Comparison of ENCODE assay signal across 10 mouse cellular contexts in genomic region chr11:86961510-86962303, GRCm38 (mm10). TPM values are rescaled to one million over a fixed set of nuclear protein-coding genes. Genes with fewer than 3 reads are reported as not detected.
A peak's percentile ranks its signal among the peaks of the same experiment; 100 is the strongest.
DNase-seq lines count a peak whose midpoint lies in the region; ATAC-seq and TF ChIP-seq lines count a peak whose summit lies in the region.
"Had no signal": no experiment of that assay in that cellular context is flagged by ENCODE, and none has a peak within 500 bp of the region (broad histone marks: within the 10 kb centered on the region; RNA-seq: fewer than 3 reads in every experiment).

No protein-coding gene starts in this region.

- H3K9me3 ChIP-seq in CH12.LX (replicated peaks; ENCODE audit: low read length), result no peaks in the 10 kb centered on the region
- no peaks in the 10 kb centered on the region for H3K9me3 ChIP-seq in heart, embryonic 12.5 days (replicated peaks)
- H3K9me3 ChIP-seq: hindbrain, embryonic 15.5 days had no signal

- H3K79me2 ChIP-seq in CH12.LX (replicated peaks; ENCODE audit: control insufficient read depth, extremely low read depth, insufficient read depth, poor library complexity, severe bottlenecking), result no peaks in the 10 kb centered on the region

- H3K36me3 ChIP-seq in CH12.LX (replicated peaks in 1 of 2; ENCODE audit: control insufficient read depth in 1 of 2, insufficient read depth in 1 of 2, low read length in 1 of 2), result no peaks in the 10 kb centered on the region
- peaks cover 7% of the 10 kb centered on the region for H3K36me3 ChIP-seq in heart, embryonic 12.5 days
- H3K36me3 ChIP-seq: hindbrain, embryonic 15.5 days had no signal

- no peak overlapping the region for H3K4me3 ChIP-seq in CH12.LX (replicated peaks in 1 of 3; ENCODE audit: low read depth in 2 of 3, low read length in 2 of 3, poor library complexity in 1 of 3)
- H3K4me3 ChIP-seq in heart, embryonic 12.5 days, result no peak overlapping the region
- H3K4me3 ChIP-seq: hindbrain, embryonic 15.5 days had no signal

- DNase-seq in CH12.LX (ENCODE audit: extremely low read depth), result no peak
- peak; percentile 15 to 56 for DNase-seq in adrenal gland, postnatal 4 days (ENCODE audit: low spot score in 2 of 2)
- peak; percentile 80 to 91 for DNase-seq in kidney, postnatal 25 days
- DNase-seq in spleen, adult 12 weeks (ENCODE audit: low spot score), result no peak
- no peak for DNase-seq in frontal cortex, postnatal 10 days (ENCODE audit: low spot score in 2 of 2)
- DNase-seq in adipocyte (ENCODE audit: low spot score), result no peak

- H3K9ac ChIP-seq in CH12.LX (ENCODE audit: insufficient read depth, low read depth), result no peak overlapping the region
- peak overlapping the region; percentile 54; the same call in 1 of the 2 replicates for H3K9ac ChIP-seq in heart, embryonic 12.5 days
- H3K9ac ChIP-seq: hindbrain, embryonic 15.5 days had no signal

- no peak overlapping the region for H3K27ac ChIP-seq in CH12.LX (ENCODE audit: insufficient read depth, low read depth)
- peak overlapping the region; percentile 97 for H3K27ac ChIP-seq in heart, embryonic 12.5 days (ENCODE audit: poor library complexity, severe bottlenecking)
- H3K27ac ChIP-seq: hindbrain, embryonic 15.5 days had no signal

- in situ Hi-C loops in CH12.LX (cut with MboI; ENCODE audit: low pct_ligation_motif_present, low pct_unique_long_range_greater_than_20kb, low sequenced_read_pairs), result no loop called here

- WGBS in heart, embryonic 12.5 days, result 46% methylated on average over 11 of the region's 11 CpGs

- peak; percentile 49; the same call in 1 of the 2 replicates for ATAC-seq in heart, embryonic 12.5 days (ENCODE audit: insufficient number of reproducible peaks, low FRiP score)
- peak; percentile 28; the same call in 1 of the 2 replicates for ATAC-seq in megakaryocyte-erythroid progenitor cell, adult 5-6 weeks (replicated peaks; ENCODE audit: low FRiP score, low TSS enrichment, poor library complexity, severe bottlenecking)
- ATAC-seq: Patski had no signal

- H3K27me3 ChIP-seq in CH12.LX (replicated peaks), result no peaks in the 10 kb centered on the region
- H3K27me3 ChIP-seq in heart, embryonic 12.5 days (replicated peaks), result no peaks in the 10 kb centered on the region
- H3K27me3 ChIP-seq: hindbrain, embryonic 15.5 days; Patski had no signal

- no peak for TF ChIP-seq POLR2A in CH12.LX (IDR thresholded peaks at IDR 0.05; ENCODE audit: low read depth, low read length)

- TF ChIP-seq RAD21 in CH12.LX (IDR thresholded peaks at IDR 0.05; ENCODE audit: low read depth, low read length), result no peak

- TF ChIP-seq CTCF in CH12.LX (conservative IDR thresholded peaks at IDR 0.05 in 1 of 2, IDR thresholded peaks at IDR 0.05 in 1 of 2; ENCODE audit: low read depth in 2 of 2, low read length in 2 of 2), result no peak

- peaks cover 0 to 18% of the 10 kb centered on the region in 2 experiments; a peak in 2 of 4 replicates for H3K4me1 ChIP-seq in CH12.LX (ENCODE audit: control insufficient read depth in 1 of 2, insufficient read depth in 2 of 2)
- H3K4me1 ChIP-seq in heart, embryonic 12.5 days (replicated peaks), result peaks cover 90% of the 10 kb centered on the region

- dilution Hi-C loops in CH12.LX (cut with MboI; ENCODE audit: extremely low pct_ligation_motif_present, extremely low pct_unique_long_range_greater_than_20kb, low sequenced_read_pairs), result no loop called here

- H3K4me2 ChIP-seq in CH12.LX (ENCODE audit: insufficient read depth, low read depth, poor library complexity, severe bottlenecking), result no peak overlapping the region
- H3K4me2 ChIP-seq in heart, embryonic 12.5 days, result peak overlapping the region; percentile 48
- H3K4me2 ChIP-seq: hindbrain, embryonic 15.5 days had no signal

- no peak for TF ChIP-seq EP300 in CH12.LX (IDR thresholded peaks at IDR 0.05; ENCODE audit: low read length)

TF ChIP-seq in CH12.LX, 34 proteins besides CTCF, POLR2A, EP300 and RAD21:
- no peak for TF ChIP-seq ELF1 (IDR thresholded peaks at IDR 0.05; ENCODE audit: low read depth, low read length)
- peak; percentile 39; the same call in 1 of the 2 replicates for TF ChIP-seq ZNF384 (IDR thresholded peaks at IDR 0.05; ENCODE audit: low read depth, low read length)
- no peak for TF ChIP-seq NRF1 (IDR thresholded peaks at IDR 0.05; ENCODE audit: low read depth, low read length)

RNA-seq across cellular contexts. Expression of gene Ypel2, which starts 31.8 kb away (rescaled TPM):
- total RNA-seq in CH12.LX (2012; rRNA removed) (0.17 and 0.38 TPM in 2 replicates), CH12.LX (2014; rRNA removed) (0.61 and 0.91 TPM in 2 replicates)
- polyA plus RNA-seq in CH12.LX (2012; ENCODE audit: insufficient read length, low read depth), result 0.35 and 0.59 TPM in 2 replicates
- total RNA-seq in adrenal gland, postnatal 4 days (2021), result 10 to 100 TPM; 34.4 to 39.5 TPM
- polyA plus RNA-seq in heart, embryonic 12.5 days (2016; fragmentation: Nextera tagmentation; extraction: Ambion mirVana), result 24.0 and 25.8 TPM in 2 replicates
- 0.79 and 1.0 TPM in 2 replicates for total RNA-seq in megakaryocyte-erythroid progenitor cell, adult 5-6 weeks (2014; fragmentation: Nextera tagmentation)
- 1.0 TPM in 2 replicates for total RNA-seq in megakaryocyte-erythroid progenitor cell, adult 5-6 weeks (2017)

Comparison
In these comparisons a context has a peak if more than half of its experiments do, and no peak if none do; other contexts are left out.
1. DNase-seq: peak in adrenal gland, postnatal 4 days (2 of 2) and kidney, postnatal 25 days (2 of 2); none in CH12.LX (single experiment), spleen, adult 12 weeks (single experiment), frontal cortex, postnatal 10 days (0 of 2) and adipocyte (single experiment).
2. RNA of gene Ypel2, which starts 31.8 kb away (total RNA-seq): 34.4 to 39.5 TPM in adrenal gland, postnatal 4 days; 0.79 to 1.0 TPM in megakaryocyte-erythroid progenitor cell, adult 5-6 weeks and 0.17 to 0.91 TPM in CH12.LX; every median in the first group is over 10 times any median in the second.